Mouse (Mus musculus): Measurements from ENCODE around the gene Ckap4.

GRCm38 (mm10) chr10:84535458-84535857, 1.6 kb upstream of the Ckap4 start:
- no peak for TF ChIP-seq POLR2A (IDR thresholded peaks at IDR 0.05; ENCODE audit: borderline replicate concordance, extremely low read depth, insufficient read depth, insufficient read length, poor library complexity, severe bottlenecking)
- TF ChIP-seq CTCF (IDR thresholded peaks at IDR 0.05; ENCODE audit: borderline replicate concordance, extremely low read depth, insufficient read depth, insufficient read length): no peak
